Mouse (Mus musculus): ENCODE measurements around the gene Erc2. TPM values are rescaled to one million over a fixed set of nuclear protein-coding genes. Genes with fewer than 3 reads are reported as not detected.

Erc2 gene
- polyA plus RNA-seq, 1 experiment from 2014 or later, result 9.1 TPM

- Histone ChIP-seq H3K9me3 (no peaks in the 10 kb centered on the region), H3K36me3 (replicated peaks) (no peaks in the 10 kb centered on the region), H3K27ac (no peak overlapping the region), H3K4me1 (0 out of 2 replicates have a peak, but pooled peaks cover 2% of the 10 kb centered on the region), H3K4me3 (no peak overlapping the region), H3K27me3 (ENCODE audit: poor library complexity, severe bottlenecking) (no peaks in the 10 kb centered on the region)
- DNase-seq (ENCODE audit: extremely low spot score, low spot score), result no peak
- 97% methylated on average over 7 of the region's 7 CpGs for WGBS
These were observed 50.5 kb downstream of the Erc2 start for GRCm38 (mm10) chr14:27672761-27673160.

GRCm38 (mm10) chr14:27674096-27674495 lies 51.9 kb downstream of the Erc2 start:
- H3K4me1 ChIP-seq, result 0 out of 2 replicates have a peak, but pooled peaks cover 2% of the 10 kb centered on the region
- DNase-seq (ENCODE audit: extremely low spot score, low spot score), result no peak
- H3K27ac ChIP-seq, result no peak overlapping the region
- 61% methylated on average over 4 of the region's 4 CpGs for WGBS
- no peak overlapping the region for H3K4me3 ChIP-seq
- H3K9me3 ChIP-seq, result no peaks in the 10 kb centered on the region
- no peaks in the 10 kb centered on the region for H3K27me3 ChIP-seq (ENCODE audit: poor library complexity, severe bottlenecking)
- H3K36me3 ChIP-seq (replicated peaks), result no peaks in the 10 kb centered on the region

GRCm38 (mm10) chr14:27674561-27674960 lies 52.3 kb downstream of the Erc2 start:
- Histone ChIP-seq H3K9me3 (no peaks in the 10 kb centered on the region), H3K4me1 (0 out of 2 replicates have a peak, but pooled peaks cover 2% of the 10 kb centered on the region), H3K27ac (no peak overlapping the region), H3K4me3 (no peak overlapping the region), H3K27me3 (ENCODE audit: poor library complexity, severe bottlenecking) (no peaks in the 10 kb centered on the region), H3K36me3 (replicated peaks) (no peaks in the 10 kb centered on the region)
- DNase-seq (ENCODE audit: extremely low spot score, low spot score), result no peak
- whole genome bisulfite sequencing, result 84% methylated on average over 10 of the region's 10 CpGs

- Histone ChIP-seq H3K27ac (no peak overlapping the region), H3K4me3 (no peak overlapping the region), H3K4me1 (0 out of 2 replicates have a peak, but pooled peaks cover 2% of the 10 kb centered on the region), H3K27me3 (ENCODE audit: poor library complexity, severe bottlenecking) (no peaks in the 10 kb centered on the region), H3K9me3 (no peaks in the 10 kb centered on the region), H3K36me3 (replicated peaks) (no peaks in the 10 kb centered on the region)
- 89% methylated on average over 6 of the region's 6 CpGs for WGBS
- no peak for DNase-seq (ENCODE audit: extremely low spot score, low spot score)
These were observed 52.8 kb downstream of the Erc2 start for GRCm38 (mm10) chr14:27675071-27675470.

GRCm38 (mm10) chr14:27682368-27683052 lies 60.3 kb downstream of the Erc2 start:
- Histone ChIP-seq H3K9me3 (no peaks in the 10 kb centered on the region), H3K36me3 (replicated peaks) (no peaks in the 10 kb centered on the region), H3K27ac (no peak overlapping the region), H3K4me1 (no peaks in the 10 kb centered on the region), H3K4me3 (no peak overlapping the region), H3K27me3 (ENCODE audit: poor library complexity, severe bottlenecking) (no peaks in the 10 kb centered on the region)
- no peak for DNase-seq (ENCODE audit: extremely low spot score, low spot score)
- 82% methylated on average over 3 of the region's 3 CpGs for WGBS

GRCm38 (mm10) chr14:27695781-27696180 lies 73.6 kb downstream of the Erc2 start:
- Histone ChIP-seq H3K27me3 (ENCODE audit: poor library complexity, severe bottlenecking) (no peaks in the 10 kb centered on the region), H3K36me3 (replicated peaks) (no peaks in the 10 kb centered on the region), H3K4me3 (no peak overlapping the region), H3K27ac (no peak overlapping the region), H3K9me3 (no peaks in the 10 kb centered on the region), H3K4me1 (no peaks in the 10 kb centered on the region)
- 90% methylated on average over 7 of the region's 7 CpGs for WGBS
- DNase-seq (ENCODE audit: extremely low spot score, low spot score), result no peak

- no peak overlapping the region for H3K4me3 ChIP-seq
- H3K9me3 ChIP-seq, result no peaks in the 10 kb centered on the region
- H3K36me3 ChIP-seq (replicated peaks), result no peaks in the 10 kb centered on the region
- DNase-seq (ENCODE audit: extremely low spot score, low spot score), result no peak
- H3K27me3 ChIP-seq (ENCODE audit: poor library complexity, severe bottlenecking), result no peaks in the 10 kb centered on the region
- H3K27ac ChIP-seq, result no peak overlapping the region
- WGBS, result 85% methylated on average over 7 of the region's 7 CpGs
- H3K4me1 ChIP-seq, result no peaks in the 10 kb centered on the region
These were observed 95.1 kb downstream of the Erc2 start for GRCm38 (mm10) chr14:27717364-27717763.

- Histone ChIP-seq H3K27ac (no peak overlapping the region), H3K4me3 (no peak overlapping the region), H3K27me3 (ENCODE audit: poor library complexity, severe bottlenecking) (no peaks in the 10 kb centered on the region), H3K9me3 (no peaks in the 10 kb centered on the region), H3K4me1 (no peaks in the 10 kb centered on the region), H3K36me3 (replicated peaks) (no peaks in the 10 kb centered on the region)
- WGBS, result 88% methylated on average over 4 of the region's 4 CpGs
- DNase-seq (ENCODE audit: extremely low spot score, low spot score), result no peak
These were observed 97.4 kb downstream of the Erc2 start for GRCm38 (mm10) chr14:27719601-27720000.

GRCm38 (mm10) chr14:27720944-27721343 lies 98.7 kb downstream of the Erc2 start:
- no peak for DNase-seq (ENCODE audit: extremely low spot score, low spot score)
- H3K27me3 ChIP-seq (ENCODE audit: poor library complexity, severe bottlenecking), result no peaks in the 10 kb centered on the region
- H3K9me3 ChIP-seq, result no peaks in the 10 kb centered on the region
- 95% methylated on average over 3 of the region's 3 CpGs for WGBS
- H3K4me3 ChIP-seq, result no peak overlapping the region
- H3K4me1 ChIP-seq, result no peaks in the 10 kb centered on the region
- H3K36me3 ChIP-seq (replicated peaks), result no peaks in the 10 kb centered on the region
- no peak overlapping the region for H3K27ac ChIP-seq

GRCm38 (mm10) chr14:27721759-27722158 lies 99.5 kb downstream of the Erc2 start:
- no peak overlapping the region for H3K27ac ChIP-seq
- WGBS, result 85% methylated on average over 3 of the region's 3 CpGs
- no peaks in the 10 kb centered on the region for H3K27me3 ChIP-seq (ENCODE audit: poor library complexity, severe bottlenecking)
- no peaks in the 10 kb centered on the region for H3K9me3 ChIP-seq
- no peak overlapping the region for H3K4me3 ChIP-seq
- DNase-seq (ENCODE audit: extremely low spot score, low spot score), result no peak
- H3K36me3 ChIP-seq (replicated peaks), result no peaks in the 10 kb centered on the region
- H3K4me1 ChIP-seq, result no peaks in the 10 kb centered on the region

- no peak for DNase-seq (ENCODE audit: extremely low spot score, low spot score)
- no peak overlapping the region for H3K4me3 ChIP-seq
- H3K9me3 ChIP-seq, result no peaks in the 10 kb centered on the region
- peaks cover 10% of the 10 kb centered on the region for H3K4me1 ChIP-seq
- H3K27me3 ChIP-seq (ENCODE audit: poor library complexity, severe bottlenecking), result no peaks in the 10 kb centered on the region
- H3K27ac ChIP-seq, result no peak overlapping the region
- WGBS, result 82% methylated on average over 8 of the region's 8 CpGs
- H3K36me3 ChIP-seq (replicated peaks), result no peaks in the 10 kb centered on the region
These were observed 105.3 kb downstream of the Erc2 start for GRCm38 (mm10) chr14:27727541-27727940.

GRCm38 (mm10) chr14:27731086-27731485 lies 108.9 kb downstream of the Erc2 start:
- no peak for DNase-seq (ENCODE audit: extremely low spot score, low spot score)
- Histone ChIP-seq H3K36me3 (replicated peaks) (no peaks in the 10 kb centered on the region), H3K9me3 (no peaks in the 10 kb centered on the region), H3K4me1 (peaks cover 21% of the 10 kb centered on the region), H3K4me3 (no peak overlapping the region), H3K27me3 (ENCODE audit: poor library complexity, severe bottlenecking) (no peaks in the 10 kb centered on the region), H3K27ac (no peak overlapping the region)
- 60% methylated on average over 4 of the region's 4 CpGs for WGBS

GRCm38 (mm10) chr14:27739436-27739835 lies 117.2 kb downstream of the Erc2 start:
- DNase-seq (ENCODE audit: extremely low spot score, low spot score), result no peak
- no peaks in the 10 kb centered on the region for H3K9me3 ChIP-seq
- 67% methylated on average over 1 of the region's 1 CpGs for WGBS
- H3K36me3 ChIP-seq (replicated peaks), result no peaks in the 10 kb centered on the region
- peaks cover 27% of the 10 kb centered on the region for H3K4me1 ChIP-seq
- no peak overlapping the region for H3K4me3 ChIP-seq
- no peaks in the 10 kb centered on the region for H3K27me3 ChIP-seq (ENCODE audit: poor library complexity, severe bottlenecking)
- H3K27ac ChIP-seq, result no peak overlapping the region

All from forebrain, embryonic 10.5 days (tissue).